Mouse (Mus musculus) cerebellum, adult 9-10 months (tissue): ENCODE results near the gene Borcs6.

Experiments
- DNase-seq: peaks from one replicate; pipeline ENCODE4 v3.0.0; 2022

The Borcs6 gene

DNA sequence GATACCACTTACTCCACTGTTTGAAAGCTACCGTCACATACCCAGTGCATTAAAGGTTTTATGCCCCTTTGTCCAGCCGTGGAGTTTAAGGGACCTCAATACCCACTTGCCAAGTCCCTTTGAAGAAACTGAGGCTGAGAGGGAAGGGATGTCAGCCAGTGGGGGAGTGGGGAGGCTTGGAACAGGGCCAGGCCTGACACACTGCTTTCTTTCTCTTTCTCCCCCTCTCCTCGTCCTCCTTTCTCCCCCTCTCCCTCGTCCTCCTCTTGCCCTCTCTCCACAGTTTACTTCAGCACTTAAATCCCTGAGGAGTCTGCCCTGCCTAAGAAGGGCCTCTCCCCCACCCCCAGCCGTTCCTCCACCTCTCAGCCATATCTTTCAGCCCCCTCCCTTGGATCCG, 30.9 kb downstream of the Borcs6 start:
- peak; percentile 54 for DNase-seq

DNA sequence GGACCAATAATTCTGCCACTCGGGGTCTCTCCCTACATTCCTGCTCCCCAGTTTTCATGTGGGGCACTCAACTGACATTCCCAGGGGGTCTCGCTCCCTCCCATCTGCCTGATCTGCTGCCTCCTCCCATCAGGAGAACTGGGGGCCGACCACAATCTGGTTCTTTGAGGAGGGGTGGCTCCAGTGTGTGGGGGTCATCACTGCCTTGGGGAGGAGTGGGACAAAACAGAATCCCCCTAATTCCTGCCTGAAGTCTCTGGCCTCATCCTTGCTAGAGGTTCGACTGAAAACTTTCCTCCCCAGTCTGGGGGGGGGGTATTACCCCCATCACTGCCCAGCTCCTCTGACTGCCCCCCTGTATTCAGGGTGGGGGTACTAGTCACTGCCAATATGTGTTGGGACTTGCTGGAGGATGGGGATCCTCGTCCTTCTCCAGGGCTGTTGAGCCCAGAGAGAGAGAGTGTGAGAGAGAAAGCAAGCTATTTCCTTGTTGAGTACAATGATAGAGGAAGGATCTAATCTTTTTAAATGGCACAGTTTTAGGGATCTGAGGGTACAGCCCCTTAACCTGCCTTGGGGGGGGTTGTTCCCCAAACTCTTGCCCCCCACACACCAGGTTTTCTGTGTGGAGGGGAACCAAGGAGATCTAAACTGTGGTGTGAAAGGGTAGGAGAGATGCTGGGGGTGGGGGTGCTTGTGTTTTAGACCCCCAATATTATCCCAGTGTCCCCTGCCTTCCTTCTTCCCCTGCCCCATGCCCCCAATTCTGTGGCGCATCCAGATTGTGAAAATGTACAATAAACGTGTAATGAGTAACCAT, 32.3 kb downstream of the Borcs6 start:
- DNase-seq, result peak; percentile 68

DNA sequence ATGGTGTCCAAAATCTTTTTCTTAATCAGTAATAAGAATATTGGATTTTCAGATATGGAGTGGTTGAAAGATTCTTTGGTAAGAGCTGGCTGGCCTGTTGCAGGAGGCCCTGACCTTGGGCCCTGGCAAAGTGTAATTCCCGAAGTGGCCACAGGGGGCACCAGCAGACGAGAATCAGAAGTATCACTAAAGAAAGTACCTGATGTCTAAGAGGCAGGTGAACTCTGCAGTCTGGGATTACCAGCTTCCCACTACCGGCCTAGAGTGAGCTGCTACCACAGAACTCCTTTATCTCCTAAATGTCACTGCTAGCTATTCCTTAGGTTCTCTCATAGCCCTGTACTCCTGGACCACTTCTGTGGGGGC, 32.9 kb downstream of the Borcs6 start:
- peak; percentile 94 for DNase-seq

DNA sequence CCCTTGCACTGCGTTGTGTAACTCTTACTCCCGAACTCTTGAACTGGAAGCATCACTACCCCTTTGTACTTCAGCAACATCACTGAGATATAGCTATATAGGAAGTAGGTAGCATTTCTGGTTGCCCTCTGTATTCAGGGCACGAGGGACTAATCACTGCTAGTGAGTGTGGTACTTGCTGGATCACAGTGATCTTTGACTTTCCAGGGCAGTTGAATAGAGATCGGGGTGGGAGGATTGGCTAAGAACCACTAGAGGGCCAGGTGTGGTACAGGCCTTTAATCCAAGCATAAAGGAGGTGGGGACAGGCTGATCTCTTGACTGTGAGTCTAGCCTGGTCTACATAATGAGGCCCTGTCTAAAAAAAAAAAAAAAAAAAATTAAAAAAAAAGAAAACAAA, 33.4 kb downstream of the Borcs6 start:
- DNase-seq, result no peak

DNA sequence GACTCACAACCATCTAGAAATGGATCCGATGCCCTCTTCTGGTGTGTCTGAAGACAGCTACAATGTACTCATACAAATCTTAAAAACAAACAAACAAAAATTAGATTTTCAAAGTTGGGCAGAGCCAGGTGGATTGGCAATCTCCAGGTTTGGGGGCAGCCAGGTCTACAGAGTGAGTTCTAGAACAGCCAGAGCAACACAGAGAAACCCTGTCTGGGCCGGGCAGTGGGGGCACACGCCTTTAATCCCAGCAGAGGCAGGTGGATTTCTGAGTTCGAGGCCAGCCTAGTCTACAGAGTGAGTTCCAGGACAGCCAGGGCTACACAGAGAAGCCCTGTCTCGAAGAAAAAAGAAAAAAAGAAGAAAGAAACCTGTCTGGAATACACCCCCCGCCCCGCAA, 34.3 kb downstream of the Borcs6 start:
- DNase-seq, result peak; percentile 64

DNA sequence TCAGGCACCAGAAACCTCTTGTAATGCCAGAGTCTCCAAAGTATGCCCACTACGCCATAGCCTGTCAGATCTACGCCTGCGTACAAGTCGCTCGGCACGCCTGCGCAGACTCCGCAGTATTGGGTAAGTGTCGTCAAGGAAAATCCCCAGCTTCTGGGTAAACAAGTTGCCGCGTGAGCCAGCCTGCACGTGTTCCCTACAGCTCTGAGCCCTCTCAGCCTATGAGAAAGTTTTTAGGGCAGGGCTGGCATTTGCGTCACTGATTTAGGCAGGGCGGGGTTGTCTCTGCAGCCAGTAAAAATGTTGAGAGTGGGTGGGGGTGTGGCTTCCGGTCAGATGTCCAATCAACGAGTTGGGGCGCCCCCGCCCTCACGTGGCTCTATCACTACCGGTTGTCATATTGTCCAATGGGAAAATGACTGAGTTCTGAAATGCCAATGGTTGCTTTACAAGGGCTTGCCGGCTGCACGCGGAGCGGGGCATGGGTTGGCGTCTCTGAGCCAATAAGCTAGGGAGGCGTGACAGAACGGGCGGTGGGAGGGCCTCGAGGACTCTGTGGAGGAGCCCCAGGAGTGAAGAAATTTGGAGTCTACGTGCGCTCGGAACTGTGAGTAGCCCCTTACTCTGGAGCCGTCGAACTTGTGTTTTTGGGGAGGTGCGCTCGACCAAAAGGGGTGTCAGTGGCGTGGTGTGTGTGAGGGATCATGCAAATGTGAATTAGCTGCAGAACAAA, 35.3 kb downstream of the Borcs6 start, which contains the start of gene Per1:
Gene Per1 (plus strand): TSS at position 521 of the 733 bp plus-strand sequence.
- DNase-seq, result peak; percentile 100

DNA sequence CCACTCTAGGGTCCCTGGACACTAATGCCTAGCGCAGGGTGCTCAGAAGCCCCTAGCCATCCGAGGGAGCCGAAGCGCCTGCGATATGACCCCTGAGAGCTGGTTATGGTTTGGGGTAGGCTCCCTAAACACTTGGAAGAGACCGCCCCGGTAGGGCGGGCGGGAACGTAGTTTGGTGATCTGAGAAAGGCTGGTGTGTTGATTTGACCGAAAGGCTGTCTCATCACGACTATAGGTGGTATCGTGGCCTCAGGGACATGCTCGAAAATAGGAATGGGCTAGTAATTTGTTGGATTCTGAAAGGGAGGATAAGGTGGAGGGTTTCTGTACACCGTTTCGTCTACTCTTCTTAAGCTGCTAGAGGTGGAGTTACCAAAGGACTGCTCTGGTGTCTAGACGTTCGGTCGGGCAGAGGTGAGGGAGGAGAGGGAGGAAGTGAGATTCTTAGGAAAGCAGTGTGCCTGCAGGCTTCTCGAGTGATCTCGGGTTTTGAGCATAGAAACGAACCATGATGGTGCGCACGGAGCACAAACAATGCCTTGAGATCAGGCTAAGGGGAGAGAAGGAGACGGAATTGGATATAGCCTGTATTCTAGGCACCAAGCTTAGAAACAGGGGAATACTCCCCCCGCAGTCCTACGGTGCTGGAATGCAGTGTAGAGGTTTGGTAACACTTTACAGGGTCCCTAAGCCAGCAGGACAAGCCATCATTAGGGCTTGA, 36.2 kb downstream of the Borcs6 start:
- peak; percentile 66 for DNase-seq

DNA sequence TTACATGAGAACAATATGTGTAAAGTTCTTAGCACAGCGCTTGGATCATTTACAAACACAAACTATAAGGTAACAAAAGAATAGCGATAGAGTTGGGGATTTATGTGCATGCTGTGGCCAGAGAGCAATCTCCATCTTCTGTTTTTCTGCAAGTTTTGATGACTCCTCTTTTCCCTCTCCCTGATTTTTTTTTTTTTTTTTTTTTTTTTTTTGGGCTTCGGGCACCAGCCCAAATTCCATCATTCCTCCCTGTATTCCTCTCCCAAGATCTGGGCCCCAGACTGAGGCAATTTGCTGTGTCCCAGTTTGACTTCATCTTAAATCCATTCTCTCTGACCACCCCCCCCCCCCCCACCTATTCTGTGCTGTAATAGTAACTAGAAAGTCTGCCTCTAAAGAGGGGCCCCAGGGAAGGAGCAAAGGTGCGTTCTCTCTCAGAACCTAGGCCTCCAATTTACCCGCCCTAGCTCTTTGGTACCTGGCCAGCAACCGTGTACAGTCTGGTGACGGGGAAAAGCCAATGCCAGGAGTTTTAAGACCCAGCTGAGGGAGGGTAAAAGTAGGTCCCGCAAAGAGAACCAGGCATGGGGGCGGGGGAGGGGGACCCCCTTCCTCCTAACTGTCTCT, 37.0 kb downstream of the Borcs6 start:
- DNase-seq, result no peak

DNA sequence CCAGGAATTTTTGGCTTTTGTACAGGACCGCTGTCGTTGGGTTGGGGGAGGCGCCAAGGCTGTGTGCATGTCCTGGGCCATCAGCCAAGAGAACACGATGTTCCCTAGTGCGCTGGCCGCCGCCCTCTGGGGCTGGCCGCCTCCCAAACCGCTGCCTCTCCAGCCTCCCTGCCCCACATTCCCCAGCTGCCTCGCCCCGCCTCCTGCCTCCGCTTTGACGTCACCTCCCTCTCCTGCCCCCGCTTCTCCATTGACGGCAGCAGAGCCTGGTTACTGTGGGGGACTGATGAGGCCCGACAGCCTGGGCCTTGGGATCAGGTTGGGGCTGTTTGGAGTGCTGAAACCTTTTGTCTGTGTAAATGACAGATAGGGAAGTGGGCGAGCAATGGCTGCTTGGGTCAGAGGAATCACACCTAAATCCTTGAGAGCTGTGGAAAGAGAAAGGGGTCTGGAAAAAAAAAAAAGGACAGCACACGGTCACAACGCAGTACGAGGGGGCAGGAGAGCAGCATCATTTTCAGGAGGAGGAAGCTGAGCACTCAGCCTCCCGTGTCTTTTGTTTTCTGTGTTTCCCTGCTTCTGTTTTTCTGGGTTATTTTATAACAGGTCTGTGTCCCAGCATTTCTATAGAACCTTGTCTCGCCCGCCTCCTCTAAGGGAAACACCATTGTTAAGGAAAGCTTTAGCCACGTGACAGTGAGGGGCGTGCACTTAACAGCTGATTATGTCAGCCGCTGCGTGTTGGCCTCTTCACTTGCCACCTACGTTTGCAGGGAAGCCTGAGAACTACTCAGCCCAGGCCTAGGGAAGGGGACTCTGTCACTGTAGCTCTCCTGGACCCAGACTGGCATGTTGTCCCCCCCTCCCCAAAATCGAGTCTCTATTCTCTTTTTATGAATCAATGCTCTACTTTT, 37.7 kb downstream of the Borcs6 start:
- DNase-seq, result peak; percentile 92

DNA sequence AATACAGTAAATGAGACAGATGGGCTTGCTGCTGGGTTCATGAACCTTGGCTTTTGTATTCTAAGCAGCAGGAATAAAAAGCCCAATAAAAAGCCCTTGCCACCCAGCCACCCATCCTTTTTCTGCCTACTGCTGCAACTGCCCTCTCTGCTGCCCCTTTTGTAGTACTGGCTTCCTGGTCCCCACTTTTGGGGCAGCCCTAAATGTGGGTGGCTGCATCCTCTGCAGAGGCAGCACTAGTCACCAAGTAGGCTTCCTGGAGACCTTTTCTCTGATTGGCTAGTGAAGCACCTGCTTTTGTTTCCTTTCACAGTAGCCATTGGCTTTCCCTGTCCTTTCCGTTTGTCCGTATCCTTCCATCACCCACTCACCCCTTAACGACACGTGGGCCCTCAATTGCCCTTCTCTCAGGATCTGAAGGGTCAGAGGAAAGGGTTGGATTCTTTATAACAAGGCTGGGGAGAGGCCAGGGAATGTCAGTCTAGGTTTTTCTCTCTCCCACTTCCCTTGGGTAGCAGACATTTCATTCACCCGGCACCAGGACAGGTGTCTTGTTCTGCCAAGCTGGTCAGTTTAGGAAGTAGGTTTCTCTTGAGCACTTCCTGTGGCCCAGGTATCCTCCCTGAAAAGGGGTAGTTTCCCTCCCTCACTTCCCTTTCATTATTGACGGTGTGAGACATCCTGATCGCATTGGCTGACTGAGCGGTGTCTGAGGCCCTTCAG, 38.7 kb downstream of the Borcs6 start:
- no peak for DNase-seq

DNA sequence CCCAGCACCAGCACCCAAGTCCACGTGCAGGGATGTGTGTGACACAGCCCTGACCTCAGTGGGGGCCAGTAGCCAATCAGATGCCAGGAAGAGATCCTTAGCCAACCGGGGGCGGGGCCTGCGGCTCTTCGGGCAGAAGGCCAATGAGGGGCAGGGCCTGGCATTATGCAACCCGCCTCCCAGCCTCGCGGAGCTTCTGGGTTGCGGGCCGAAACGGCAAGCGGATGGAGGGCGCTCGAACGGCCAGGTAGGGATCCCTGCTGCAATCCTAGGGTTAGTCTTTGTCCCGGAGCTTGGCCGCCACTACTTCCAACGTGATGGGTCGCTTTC, 39.2 kb downstream of the Borcs6 start:
- DNase-seq, result peak; percentile 99

DNA sequence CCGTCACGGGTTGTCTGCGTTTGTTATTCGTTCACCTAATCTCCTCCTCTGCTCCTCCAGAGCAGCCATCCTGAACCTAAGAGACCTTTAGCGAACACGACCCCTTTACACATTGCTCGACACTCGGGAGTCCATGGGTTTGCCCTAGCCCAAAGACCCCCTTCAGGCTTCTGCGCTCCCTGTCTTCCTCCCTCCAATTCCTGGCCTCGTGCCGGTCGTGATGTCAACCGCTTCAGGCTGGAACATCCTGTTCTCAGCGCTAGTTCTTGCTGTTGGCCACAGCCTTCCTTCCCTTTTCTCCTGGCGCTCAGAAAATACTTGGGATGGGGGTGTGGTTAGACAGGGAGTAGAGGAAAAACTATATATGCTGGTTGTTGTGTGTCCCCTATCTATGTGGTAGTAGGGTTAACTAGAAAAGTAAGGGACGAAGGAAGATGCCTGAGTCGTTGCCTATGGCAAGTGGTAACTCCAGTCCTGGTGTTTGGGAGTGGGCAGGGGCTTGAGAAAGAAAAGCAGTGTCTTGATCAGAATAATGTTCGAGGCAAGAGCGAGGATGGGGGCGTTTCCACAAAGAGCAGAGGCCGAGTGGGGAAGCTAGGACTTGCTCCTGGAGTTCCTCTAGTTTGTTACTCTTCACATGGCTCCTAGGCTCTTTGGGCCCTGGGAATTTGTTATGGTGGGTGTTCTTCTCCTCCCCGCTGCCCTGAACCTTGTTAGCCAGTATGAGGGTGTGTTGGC, 39.8 kb downstream of the Borcs6 start:
- peak; percentile 86 for DNase-seq

DNA sequence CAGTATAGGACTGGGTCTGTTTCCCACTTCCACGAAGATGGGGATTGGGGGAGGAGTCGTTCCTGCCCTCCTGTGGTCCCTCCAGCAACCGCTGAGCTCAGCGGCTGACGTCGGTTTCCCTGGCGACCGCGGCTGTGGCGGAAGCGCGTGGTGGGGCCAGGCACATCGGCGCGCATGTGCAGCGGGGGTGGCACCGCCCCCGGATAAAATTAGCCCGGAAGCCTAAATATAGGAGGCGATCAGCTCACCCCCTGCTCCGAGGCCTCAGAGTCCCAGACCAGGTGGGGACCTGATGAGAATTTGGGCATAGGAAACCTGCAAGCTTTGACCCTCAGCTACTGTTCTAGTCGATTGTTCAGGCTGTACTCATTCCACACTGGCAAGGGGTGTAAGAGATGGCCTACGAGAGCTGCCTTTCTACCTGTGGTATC, 40.4 kb downstream of the Borcs6 start:
- peak; percentile 91 for DNase-seq

DNA sequence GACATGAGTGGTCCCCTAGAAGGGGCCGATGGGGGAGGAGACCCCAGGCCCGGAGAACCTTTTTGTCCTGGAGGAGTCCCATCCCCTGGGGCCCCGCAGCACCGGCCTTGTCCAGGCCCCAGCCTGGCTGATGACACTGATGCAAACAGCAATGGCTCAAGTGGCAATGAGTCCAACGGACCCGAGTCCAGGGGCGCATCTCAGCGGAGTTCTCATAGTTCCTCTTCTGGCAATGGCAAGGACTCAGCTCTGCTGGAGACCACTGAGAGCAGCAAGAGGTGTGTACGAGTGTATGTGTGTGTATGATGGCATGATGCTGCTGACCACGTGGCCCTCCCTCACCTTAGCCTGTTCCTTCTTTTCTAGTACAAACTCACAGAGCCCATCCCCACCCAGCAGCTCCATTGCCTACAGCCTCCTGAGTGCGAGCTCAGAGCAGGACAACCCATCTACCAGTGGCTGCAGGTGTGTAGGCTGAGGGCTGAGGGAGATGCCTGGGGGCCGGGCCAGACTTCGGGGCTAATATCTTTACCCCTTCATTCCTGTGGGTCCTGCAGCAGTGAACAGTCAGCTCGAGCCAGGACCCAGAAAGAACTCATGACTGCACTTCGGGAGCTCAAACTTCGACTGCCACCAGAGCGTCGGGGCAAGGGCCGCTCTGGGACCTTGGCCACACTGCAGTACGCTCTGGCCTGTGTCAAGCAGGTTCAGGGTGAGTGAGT, 41.3 kb downstream of the Borcs6 start:
- peak; percentile 70 for DNase-seq

DNA sequence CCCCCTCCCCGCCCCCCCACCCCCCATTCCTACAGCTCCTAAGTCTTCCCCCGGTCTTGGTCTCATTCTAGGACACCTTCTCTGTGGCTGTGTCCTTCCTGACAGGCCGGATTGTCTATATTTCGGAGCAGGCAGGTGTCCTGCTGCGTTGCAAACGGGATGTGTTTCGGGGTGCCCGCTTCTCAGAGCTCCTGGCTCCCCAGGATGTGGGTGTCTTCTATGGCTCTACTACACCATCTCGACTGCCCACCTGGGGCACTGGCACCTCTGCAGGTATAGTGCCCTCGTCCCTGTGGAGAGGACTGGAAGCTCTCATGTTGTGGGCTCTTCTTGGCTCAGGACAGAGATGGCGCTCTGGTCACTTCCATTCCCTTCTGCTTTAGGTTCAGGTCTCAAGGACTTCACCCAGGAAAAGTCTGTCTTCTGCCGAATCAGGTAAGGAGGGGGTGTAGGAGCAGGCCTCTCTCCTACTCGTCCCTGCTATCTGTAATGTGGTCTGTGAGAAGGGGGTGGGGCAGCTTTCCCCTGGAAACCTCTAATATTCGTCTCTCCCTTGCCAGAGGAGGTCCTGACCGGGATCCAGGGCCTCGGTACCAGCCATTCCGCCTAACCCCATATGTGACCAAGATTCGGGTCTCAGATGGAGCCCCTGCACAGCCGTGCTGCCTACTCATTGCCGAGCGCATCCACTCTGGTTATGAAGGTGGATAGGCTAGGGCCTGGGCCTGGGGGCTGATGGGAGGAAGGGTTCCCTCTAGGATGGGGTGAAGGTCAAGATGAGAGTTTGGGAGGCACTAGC, 42.3 kb downstream of the Borcs6 start:
- peak; percentile 69 for DNase-seq

DNA sequence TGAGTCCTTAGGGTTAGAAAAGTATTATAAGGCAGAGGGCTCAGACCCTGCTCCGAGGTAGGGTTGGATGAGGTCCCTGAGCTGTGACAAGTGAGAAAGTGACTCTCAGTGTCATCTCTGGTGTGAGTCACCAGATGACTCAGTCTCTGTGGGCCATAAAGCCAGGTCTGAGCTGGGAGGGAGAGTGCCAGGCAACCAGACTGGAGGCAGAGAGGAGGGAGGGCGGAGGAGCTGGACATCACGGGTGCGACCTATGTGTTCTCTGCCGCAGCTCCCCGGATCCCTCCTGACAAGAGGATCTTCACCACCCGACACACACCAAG, 42.8 kb downstream of the Borcs6 start:
- DNase-seq, result no peak

DNA sequence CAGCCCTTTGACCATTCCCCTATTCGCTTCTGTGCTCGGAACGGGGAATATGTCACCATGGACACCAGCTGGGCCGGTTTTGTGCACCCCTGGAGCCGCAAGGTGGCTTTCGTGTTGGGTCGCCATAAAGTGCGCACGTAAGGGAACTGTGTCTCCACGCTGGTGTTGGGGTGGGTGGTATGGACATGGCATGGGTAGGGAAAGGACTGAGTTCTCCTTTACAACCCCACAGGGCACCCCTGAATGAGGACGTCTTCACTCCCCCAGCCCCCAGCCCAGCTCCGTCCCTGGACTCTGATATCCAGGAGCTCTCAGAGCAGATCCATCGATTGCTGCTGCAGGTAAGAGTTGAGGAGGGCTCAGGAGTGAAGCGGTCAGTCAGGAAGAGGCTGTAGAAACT, 43.6 kb downstream of the Borcs6 start:
- peak; percentile 46 for DNase-seq

DNA sequence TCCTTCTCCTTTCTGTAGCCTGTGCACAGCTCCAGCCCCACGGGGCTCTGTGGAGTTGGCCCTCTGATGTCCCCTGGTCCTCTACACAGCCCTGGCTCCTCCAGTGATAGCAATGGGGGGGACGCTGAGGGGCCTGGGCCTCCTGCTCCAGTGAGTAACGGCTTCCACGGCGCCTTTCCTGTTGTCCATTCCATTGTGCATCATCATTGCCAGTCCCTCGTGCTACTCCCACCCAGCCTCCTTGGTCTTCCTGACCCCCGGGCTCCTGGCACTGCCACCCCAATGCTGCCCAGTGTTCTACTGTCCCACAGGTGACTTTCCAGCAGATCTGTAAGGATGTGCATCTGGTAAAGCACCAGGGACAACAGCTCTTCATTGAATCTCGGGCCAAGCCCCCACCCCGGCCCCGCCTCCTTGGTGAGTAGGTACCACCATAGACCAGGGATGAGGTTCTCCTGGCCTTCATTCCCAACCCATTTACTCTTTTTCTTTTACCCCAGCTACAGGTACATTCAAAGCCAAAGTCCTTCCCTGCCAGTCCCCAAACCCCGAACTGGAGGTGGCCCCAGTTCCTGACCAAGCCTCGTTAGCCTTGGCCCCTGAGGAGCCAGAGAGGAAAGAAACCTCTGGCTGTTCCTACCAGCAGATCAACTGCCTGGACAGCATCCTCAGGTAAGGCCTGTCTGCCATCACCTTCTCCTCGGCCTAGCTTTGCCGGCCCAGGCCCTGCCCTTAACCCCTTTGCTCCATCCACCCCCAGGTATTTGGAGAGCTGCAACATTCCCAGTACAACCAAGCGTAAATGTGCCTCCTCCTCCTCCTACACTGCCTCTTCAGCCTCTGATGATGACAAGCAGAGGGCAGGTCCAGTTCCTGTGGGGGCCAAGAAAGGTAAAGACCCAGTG, 44.3 kb downstream of the Borcs6 start:
- DNase-seq, result peak; percentile 47
